Mouse (Mus musculus) left cerebral cortex, adult 2 months (tissue): ENCODE results near the gene Ctsl. TPM values are rescaled to one million over a fixed set of nuclear protein-coding genes. Genes with fewer than 3 reads are reported as not detected.

Experiments used
- DNase-seq, 2 experiments: peaks; one replicate each; pipeline ENCODE4 v3.0.0; 2021 to 2022; ENCODE audit warnings: low spot score in 2 of 2, mixed read lengths in 1 of 2; ENCODE audit errors: extremely low spot score in 1 of 2
- H3K27ac ChIP-seq: fragments of 200-600 bp; 2 replicates; pipeline ENCODE4 v1.8.1; 2022
- H3K4me3 ChIP-seq: fragments of 200-600 bp; 2 replicates; pipeline ENCODE4 v1.8.1; 2022
- CTCF ChIP-seq: fragments of 200-600 bp; IDR thresholded peaks from 2 replicates; pipeline ENCODE4 v1.8.1; 2022; ENCODE audit warnings: antibody characterized with exemption, mild to moderate bottlenecking, moderate library complexity
- intact Hi-C: fragments of 180-260 bp; cut with DNase I; formaldehyde crosslinking; loops from one replicate; pipeline ENCODE4 v1.15.1; 2025
- total RNA-seq, 2 experiments: library from RNA; stranded (reverse); gene quantifications; 2 replicates each; pipeline ENCODE4 v1.2.3; 2021

Ctsl gene
- total RNA-seq, 2 experiments from 2014 or later: 120 to 129 TPM

GRCm38 (mm10) chr13:64400801-64401361 lies 30.2 kb upstream of the Ctsl start:
- intact Hi-C loops: no loop called here
- TF ChIP-seq CTCF: no peak

GRCm38 (mm10) chr13:64399906-64400305 lies 29.2 kb upstream of the Ctsl start:
- no peak for TF ChIP-seq CTCF
- DNase-seq: no peak
- Histone ChIP-seq H3K27ac (no peak overlapping the region), H3K4me3 (no peak overlapping the region)
- intact Hi-C loops: no loop called here

More at GRCm38 (mm10) chr13:64400801-64401361, 30.2 kb upstream of the Ctsl start:
- DNase-seq: no peak
- no peak overlapping the region for H3K4me3 ChIP-seq
- H3K27ac ChIP-seq: no peak overlapping the region

GRCm38 (mm10) chr13:64398065-64398464 lies 27.4 kb upstream of the Ctsl start:
- intact Hi-C loops: no loop called here
- Histone ChIP-seq H3K27ac (no peak overlapping the region), H3K4me3 (no peak overlapping the region)
- no peak for DNase-seq
- TF ChIP-seq CTCF: no peak

DNA sequence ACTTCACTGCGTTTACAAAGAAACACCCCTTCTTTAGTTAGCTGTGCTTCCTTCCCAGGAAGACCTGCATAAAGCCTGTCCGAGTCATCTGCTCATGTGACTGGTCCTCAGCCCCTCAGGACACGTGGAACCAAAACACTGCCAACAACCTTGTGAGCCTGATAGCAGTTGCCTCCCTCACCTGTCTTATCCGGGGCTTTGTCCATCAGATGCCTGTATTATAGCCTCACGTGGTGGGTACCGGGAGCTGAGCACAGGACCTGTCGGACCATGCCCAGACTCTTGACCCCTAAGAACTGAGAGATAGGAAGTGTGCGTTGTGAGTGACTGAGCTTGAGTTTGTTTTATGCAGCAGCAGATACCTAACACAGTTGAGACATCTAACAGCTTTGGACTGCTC lies 26.3 kb upstream of the Ctsl start:
- TF ChIP-seq CTCF: no peak
- intact Hi-C loops: no loop called here
- no peak for DNase-seq

DNA sequence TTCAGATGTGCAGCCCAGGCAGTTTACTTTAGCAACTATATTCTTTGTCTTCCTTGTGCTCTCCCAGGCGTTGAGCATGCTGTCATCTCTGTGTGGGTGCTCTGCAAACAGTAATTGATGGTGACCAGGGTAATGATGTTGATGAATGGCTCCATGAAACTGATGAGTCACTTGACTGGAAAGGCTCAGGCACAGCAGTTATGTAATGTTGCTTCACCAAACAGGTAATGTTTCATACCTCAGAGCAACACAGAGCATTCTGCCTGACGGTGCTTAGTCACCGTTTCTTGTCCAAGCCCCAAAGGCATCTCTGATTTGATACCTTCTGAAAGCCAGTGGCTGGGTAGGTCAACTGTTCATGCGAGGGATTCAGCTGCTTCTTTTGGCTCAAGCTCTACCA lies 17.7 kb upstream of the Ctsl start:
- intact Hi-C loops: no loop called here

More for the DNA sequence above, 26.3 kb upstream of the Ctsl start:
- Histone ChIP-seq H3K4me3 (no peak overlapping the region), H3K27ac (no peak overlapping the region)

GRCm38 (mm10) chr13:64386048-64386447 lies 15.4 kb upstream of the Ctsl start:
- H3K27ac ChIP-seq: no peak overlapping the region
- H3K4me3 ChIP-seq: no peak overlapping the region
- intact Hi-C loops: no loop called here
- no peak for TF ChIP-seq CTCF
- no peak for DNase-seq

More for the DNA sequence above, 17.7 kb upstream of the Ctsl start:
- TF ChIP-seq CTCF: no peak
- no peak for DNase-seq
- H3K27ac ChIP-seq: no peak overlapping the region
- H3K4me3 ChIP-seq: no peak overlapping the region

- no peak for TF ChIP-seq CTCF
- Histone ChIP-seq H3K4me3 (no peak overlapping the region), H3K27ac (no peak overlapping the region)
- no peak for DNase-seq
- intact Hi-C loops: no loop called here
Measured at GRCm38 (mm10) chr13:64384937-64385336, 14.2 kb upstream of the Ctsl start.

DNA sequence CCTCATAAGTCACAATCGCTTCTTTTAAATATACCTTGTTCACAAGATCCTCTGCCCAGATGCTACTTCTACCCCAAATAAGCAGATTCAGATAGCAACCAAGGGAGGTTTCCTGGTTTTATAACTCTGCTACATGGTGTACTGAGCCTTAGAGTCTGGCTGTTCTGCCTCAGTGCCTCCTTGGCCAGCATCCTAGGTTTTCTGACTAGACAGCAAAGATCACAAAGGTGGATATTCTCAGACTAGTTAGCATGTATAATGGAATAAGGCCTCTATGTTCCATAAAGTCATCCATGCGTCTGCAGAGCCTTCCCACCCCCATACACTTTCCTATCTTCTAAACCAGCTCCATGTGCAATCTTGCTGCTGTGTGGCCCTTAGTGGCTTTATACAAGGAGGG lies 9.6 kb upstream of the Ctsl start:
- no peak overlapping the region for H3K4me3 ChIP-seq
- H3K27ac ChIP-seq: no peak overlapping the region
- intact Hi-C loops: no loop called here
- no peak for TF ChIP-seq CTCF
- no peak for DNase-seq

- DNase-seq: no peak
- intact Hi-C loops: no loop called here
- no peak overlapping the region for H3K27ac ChIP-seq
- no peak overlapping the region for H3K4me3 ChIP-seq
- TF ChIP-seq CTCF: no peak
Measured at GRCm38 (mm10) chr13:64378601-64379000, 7.9 kb upstream of the Ctsl start.

- TF ChIP-seq CTCF: no peak
- H3K4me3 ChIP-seq: no peak overlapping the region
- intact Hi-C loops: no loop called here
- H3K27ac ChIP-seq: no peak overlapping the region
- DNase-seq: no peak
Measured at GRCm38 (mm10) chr13:64376472-64376871, 5.8 kb upstream of the Ctsl start.

DNA sequence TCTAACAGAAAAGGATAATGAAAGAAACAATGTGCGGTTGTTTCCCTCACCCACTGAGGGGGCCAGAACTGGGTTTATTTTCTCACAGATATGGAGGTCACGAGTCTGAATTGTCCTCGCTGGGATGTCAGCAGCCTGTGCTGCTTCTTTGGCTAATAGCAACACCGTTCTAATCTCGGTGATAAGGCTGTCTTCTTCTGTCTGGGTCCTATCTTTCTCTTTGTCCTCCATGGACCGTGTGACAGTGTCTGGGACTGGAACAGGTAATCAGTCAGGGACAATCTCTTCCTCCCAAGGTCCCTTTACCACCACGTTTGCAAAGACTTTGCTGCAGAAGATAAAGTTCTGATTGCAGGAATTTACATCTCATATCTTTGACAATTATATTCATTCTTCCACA lies 4.5 kb upstream of the Ctsl start:
- no peak for TF ChIP-seq CTCF
- intact Hi-C loops: no loop called here
- no peak overlapping the region for H3K27ac ChIP-seq
- no peak overlapping the region for H3K4me3 ChIP-seq
- no peak for DNase-seq

DNA sequence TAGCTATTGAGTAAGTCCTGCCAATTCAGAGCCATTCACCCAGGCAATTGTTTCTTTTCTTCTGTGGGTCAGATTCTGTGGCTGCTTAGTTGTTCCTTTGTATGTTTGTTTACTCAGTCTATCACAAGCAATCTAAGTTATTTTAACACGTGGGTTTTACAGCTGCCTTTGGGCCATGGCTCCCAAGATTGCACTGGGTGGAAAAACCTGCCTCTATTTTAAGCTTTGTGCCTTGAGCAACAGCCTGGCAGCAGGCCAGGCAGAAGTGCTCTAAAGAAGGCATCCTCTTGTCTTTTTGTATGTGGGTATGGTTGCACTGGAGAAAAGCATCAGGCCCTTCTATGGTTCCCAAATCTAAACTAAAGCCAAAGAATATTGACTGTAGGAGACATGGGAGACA lies 3.0 kb upstream of the Ctsl start:
- no peak overlapping the region for H3K4me3 ChIP-seq
- TF ChIP-seq CTCF: no peak
- DNase-seq: no peak
- H3K27ac ChIP-seq: no peak overlapping the region
- intact Hi-C loops: loop anchor here (5.0 kb wide), 1 partner anchor 211 kb away; the partner anchor contains the start of gene Habp4

DNA sequence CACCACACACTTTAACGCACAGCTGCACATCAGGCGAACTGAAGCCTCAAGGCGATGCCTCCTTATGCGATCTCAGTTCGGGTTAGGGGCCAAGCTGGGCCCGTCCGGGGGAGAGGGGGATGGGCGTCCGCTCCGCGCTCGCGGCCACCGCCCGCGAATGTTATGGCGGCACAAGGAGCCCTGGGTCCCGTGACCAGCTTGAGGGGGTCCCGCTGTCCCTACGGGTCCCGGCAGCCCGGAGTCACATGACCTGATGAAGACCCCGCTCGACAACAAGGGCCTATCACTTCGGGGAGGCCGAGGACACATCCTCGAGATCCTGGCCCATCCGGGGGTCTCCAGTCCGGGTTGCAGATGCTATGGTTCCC lies 901 bp downstream of the Ctsl start:
- peak in 1 of 2 experiments; percentile 46 for DNase-seq
- intact Hi-C loops: loop anchor here (1.0 to 5.0 kb wide), 3 partner anchors 55 to 207 kb away; partner anchors contain the start of genes Cdk20 and Habp4
- Histone ChIP-seq H3K27ac (peak overlapping the region; percentile 81), H3K4me3 (peak overlapping the region; percentile 88)
- no peak for TF ChIP-seq CTCF
